Mouse (Mus musculus) limb, embryonic 15.5 days (tissue): ENCODE measurements around the gene Lipt1. TPM values are rescaled to one million over a fixed set of nuclear protein-coding genes. Genes with fewer than 3 reads are reported as not detected.

Experiments
- ATAC-seq: fragments of 200-750 bp; cut with Nextera tagmentation; 2 replicates; pipeline ENCODE4 v1.8.0; 2017; ENCODE audit warnings: low read depth, moderate TSS enrichment; ENCODE audit not compliant: insufficient number of reproducible peaks, low FRiP score, low TSS enrichment
- H3K27ac ChIP-seq: fragments of 300-500 bp; sonication (generic); 2 replicates; pipeline ENCODE4 v1.5.1; 2015; ENCODE audit warnings: moderate library complexity, mild to moderate bottlenecking, inconsistent platforms
- H3K27me3 ChIP-seq: fragments of 300-500 bp; sonication (generic); 2 replicates; pipeline ENCODE4 v1.6.1; 2015; ENCODE audit warnings: inconsistent platforms
- H3K36me3 ChIP-seq: fragments of 300-500 bp; sonication (generic); 2 replicates; pipeline ENCODE4 v1.6.1; 2015; ENCODE audit warnings: inconsistent platforms
- H3K4me1 ChIP-seq: fragments of 300-500 bp; sonication (generic); 2 replicates; pipeline ENCODE4 v1.6.1; 2015; ENCODE audit warnings: inconsistent platforms
- H3K4me2 ChIP-seq: fragments of 300-500 bp; sonication (generic); 2 replicates; pipeline ENCODE4 v1.6.1; 2015; ENCODE audit warnings: mild to moderate bottlenecking, inconsistent platforms
- H3K4me3 ChIP-seq: fragments of 300-500 bp; sonication (generic); 2 replicates; pipeline ENCODE4 v1.5.1; 2015; ENCODE audit warnings: mild to moderate bottlenecking, inconsistent platforms
- H3K9ac ChIP-seq: fragments of 300-500 bp; sonication (generic); 2 replicates; pipeline ENCODE4 v1.6.1; 2015; ENCODE audit warnings: inconsistent platforms
- H3K9me3 ChIP-seq: fragments of 300-500 bp; sonication (generic); 2 replicates; pipeline ENCODE4 v1.6.1; 2016; ENCODE audit warnings: inconsistent platforms
- WGBS: fragments of 180-500 bp; shearing (Covaris S2); methylation state at CpG from one replicate; pipeline ENCODE4 v1.1.7; 2015; 5-methylcytosine and 5-hydroxymethylcytosine counted together
- polyA plus RNA-seq: library from polyadenylated mRNA; unstranded; fragments of >200 nt; fragmentation: Nextera tagmentation; extraction: Ambion mirVana; gene quantifications from 2 replicates; pipeline ENCODE4 v1.2.1, GENCODE M21; 2015

Lipt1 gene
- polyA plus RNA-seq, 1 experiment from 2014 or later, result 7.3 TPM

GRCm38 (mm10) chr1:37903178-37903577, 31.6 kb downstream of the Lipt1 start:
- 33% methylated on average over 6 of the region's 6 CpGs for WGBS
- H3K36me3 ChIP-seq, result peaks cover 16% of the 10 kb centered on the region
- no peaks in the 10 kb centered on the region for H3K9me3 ChIP-seq
- H3K4me1 ChIP-seq, result no peaks in the 10 kb centered on the region
- ATAC-seq, result no peak
- no peak overlapping the region for H3K27ac ChIP-seq
- no peaks in the 10 kb centered on the region for H3K27me3 ChIP-seq
- no peak overlapping the region for H3K4me2 ChIP-seq
- H3K9ac ChIP-seq, result no peak overlapping the region
- no peak overlapping the region for H3K4me3 ChIP-seq

DNA sequence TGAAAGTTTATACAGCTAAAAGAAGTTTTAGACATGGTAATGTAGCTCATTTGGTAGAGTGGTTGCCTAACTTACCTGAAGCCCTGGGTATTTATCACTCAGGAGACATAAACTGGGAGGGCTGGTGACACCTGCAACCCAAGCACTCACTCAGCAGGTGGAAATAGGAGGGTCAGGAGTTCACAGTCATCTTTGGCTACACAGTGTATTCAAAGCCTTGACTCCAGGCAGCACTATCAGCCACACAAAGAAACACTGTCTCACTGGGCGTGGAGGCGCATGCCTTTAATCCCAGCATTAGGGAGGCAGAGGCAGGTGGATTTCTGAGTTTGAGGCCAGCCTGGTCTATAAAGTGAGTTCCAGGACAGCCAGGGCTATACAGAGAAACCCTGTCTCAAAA, 41.2 kb downstream of the Lipt1 start:
- H3K4me2 ChIP-seq, result no peak overlapping the region
- H3K27ac ChIP-seq, result no peak overlapping the region
- 85% methylated on average over 2 of the region's 2 CpGs for WGBS
- H3K4me3 ChIP-seq, result no peak overlapping the region
- H3K9me3 ChIP-seq, result no peaks in the 10 kb centered on the region
- no peak for ATAC-seq
- H3K27me3 ChIP-seq, result peaks cover 4% of the 10 kb centered on the region; the same call in 1 of the 2 replicates
- H3K36me3 ChIP-seq, result no peaks in the 10 kb centered on the region
- no peak overlapping the region for H3K9ac ChIP-seq
- H3K4me1 ChIP-seq, result no peaks in the 10 kb centered on the region

DNA sequence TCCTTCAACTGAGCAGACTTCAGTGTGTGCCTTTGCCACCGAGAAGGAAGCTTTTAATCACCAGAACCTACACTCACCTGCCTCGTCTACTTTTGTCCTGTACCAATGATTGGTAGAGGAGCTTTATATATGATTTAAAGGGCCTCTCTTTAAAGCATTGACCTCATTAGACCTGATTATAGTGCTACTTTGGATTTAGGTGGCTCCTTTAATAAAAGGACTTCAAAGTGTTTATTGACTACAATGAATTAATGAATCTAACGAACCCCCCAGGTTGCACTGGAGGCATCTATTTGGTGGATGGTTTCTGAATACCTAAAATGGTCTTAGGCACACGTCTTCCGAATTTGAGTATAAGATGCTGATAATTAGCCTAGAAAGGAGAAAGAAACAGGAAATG, 44.9 kb downstream of the Lipt1 start, which contains the start of gene Lyg2:
Gene Lyg2 (minus strand): TSS at position 101 of the 400 bp plus-strand sequence.
- no peak within 1 kb of the TSS for H3K4me2 ChIP-seq
- peaks cover 4% of the 10 kb centered on the region; the same call in 1 of the 2 replicates for H3K27me3 ChIP-seq

DNA sequence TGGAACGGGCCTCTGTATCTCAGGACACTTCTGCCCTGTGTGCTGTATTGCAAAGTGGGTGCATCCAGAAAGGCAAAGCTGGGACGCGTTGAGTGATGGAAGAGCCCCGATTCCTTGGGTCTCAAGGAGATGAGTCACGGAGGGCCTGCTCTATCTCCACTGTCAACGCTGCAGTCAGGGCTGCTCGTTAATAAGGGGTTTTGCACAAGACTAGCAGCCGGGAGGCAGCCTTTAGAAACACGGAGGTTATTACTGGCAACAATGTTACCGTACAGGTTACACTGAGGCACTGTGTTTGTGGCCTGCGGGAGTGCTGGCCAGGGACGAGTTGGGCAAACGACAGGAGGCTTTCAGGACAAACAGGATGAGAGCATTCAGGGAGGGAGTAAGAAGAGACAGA, 46.1 kb downstream of the Lipt1 start:
- WGBS, result 49% methylated on average over 13 of the region's 13 CpGs
- ATAC-seq, result no peak
- Histone ChIP-seq H3K36me3 (no peaks in the 10 kb centered on the region), H3K4me3 (no peak overlapping the region), H3K9me3 (no peaks in the 10 kb centered on the region), H3K27me3 (peaks cover 4% of the 10 kb centered on the region; the same call in 1 of the 2 replicates), H3K9ac (no peak overlapping the region), H3K4me1 (no peaks in the 10 kb centered on the region), H3K4me2 (no peak overlapping the region), H3K27ac (no peak overlapping the region)

More for the DNA sequence above, 44.9 kb downstream of the Lipt1 start, which contains the start of gene Lyg2:
- WGBS, result 35% methylated on average over 5 of the region's 5 CpGs
- Histone ChIP-seq H3K36me3 (no peaks in the 10 kb centered on the region), H3K4me3 (no peak within 1 kb of the TSS), H3K4me1 (no peaks in the 10 kb centered on the region), H3K27ac (no peak within 1 kb of the TSS), H3K9me3 (no peaks in the 10 kb centered on the region), H3K9ac (no peak within 1 kb of the TSS)
- ATAC-seq, result no peak

DNA sequence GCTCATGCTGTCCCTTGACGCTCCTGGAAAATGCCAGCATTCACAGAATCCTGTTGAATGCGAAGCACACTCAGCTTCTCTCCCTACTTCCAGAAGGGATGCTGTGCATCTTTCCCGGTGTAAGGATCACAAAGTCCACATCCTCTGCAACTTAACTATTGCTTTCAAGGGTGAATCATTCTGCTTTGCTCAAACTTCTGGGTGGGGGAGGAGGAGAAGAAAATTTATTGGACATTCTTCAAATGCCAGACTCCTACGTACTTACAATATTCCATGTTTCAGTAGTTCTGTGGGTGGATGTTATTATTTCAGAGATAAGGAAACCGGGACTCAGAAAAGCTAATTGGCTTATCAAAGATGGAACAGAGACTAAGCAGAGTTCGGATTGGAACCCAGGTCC, 46.6 kb downstream of the Lipt1 start:
- ATAC-seq, result no peak
- WGBS, result 56% methylated on average over 6 of the region's 6 CpGs
- H3K27me3 ChIP-seq, result peaks cover 4% of the 10 kb centered on the region; the same call in 1 of the 2 replicates
- no peak overlapping the region for H3K9ac ChIP-seq
- H3K36me3 ChIP-seq, result no peaks in the 10 kb centered on the region
- H3K27ac ChIP-seq, result no peak overlapping the region
- no peaks in the 10 kb centered on the region for H3K9me3 ChIP-seq
- no peak overlapping the region for H3K4me2 ChIP-seq
- no peaks in the 10 kb centered on the region for H3K4me1 ChIP-seq
- H3K4me3 ChIP-seq, result no peak overlapping the region

DNA sequence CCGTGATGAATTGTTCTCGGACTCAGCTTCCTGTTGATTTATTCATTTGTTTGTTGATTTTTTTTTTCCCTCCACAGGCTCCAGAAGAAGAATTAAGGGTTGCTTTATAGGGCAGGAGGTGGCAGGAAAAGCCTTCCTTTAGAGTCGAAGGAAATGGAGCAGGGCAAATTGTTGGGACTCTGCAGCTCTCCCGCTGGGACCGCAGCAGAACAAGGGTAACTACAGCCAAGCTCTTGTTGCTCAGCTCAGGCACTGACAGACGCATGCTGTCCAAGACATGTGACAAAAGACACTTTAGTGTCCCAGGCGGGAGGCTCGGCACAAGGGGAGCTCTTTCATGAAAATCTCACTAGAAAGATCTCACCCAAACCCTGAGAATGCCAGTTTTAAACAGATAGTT, 51.0 kb downstream of the Lipt1 start:
- Histone ChIP-seq H3K27me3 (no peaks in the 10 kb centered on the region), H3K9ac (no peak overlapping the region), H3K36me3 (no peaks in the 10 kb centered on the region), H3K4me2 (no peak overlapping the region), H3K27ac (no peak overlapping the region), H3K4me3 (no peak overlapping the region), H3K4me1 (no peaks in the 10 kb centered on the region), H3K9me3 (no peaks in the 10 kb centered on the region)
- ATAC-seq, result no peak
- WGBS, result 44% methylated on average over 8 of the region's 8 CpGs

Other genes with a start within 250 kb of the Lipt1 start
- 3.4 and 3.9 TPM in 2 replicates for gene 2010300C02Rik, start 151.7 kb upstream of the Lipt1 start, polyA plus RNA-seq
- gene Tsga10, start 5.3 kb upstream of the Lipt1 start, polyA plus RNA-seq, result 5.7 and 5.8 TPM in 2 replicates
- 25.0 and 27.8 TPM in 2 replicates for gene Mitd1, start 18.7 kb downstream of the Lipt1 start, polyA plus RNA-seq
- gene Mrpl30, start 18.7 kb downstream of the Lipt1 start, polyA plus RNA-seq, result 210 and 215 TPM in 2 replicates
- gene Lyg2, start 44.8 kb downstream of the Lipt1 start, polyA plus RNA-seq, result not detected in 2 replicates
- 0.22 TPM in 1 of 2 replicates, not detected in the other for gene Lyg1, start 86.0 kb downstream of the Lipt1 start, polyA plus RNA-seq
- gene Txndc9, start 126.2 kb downstream of the Lipt1 start, polyA plus RNA-seq, result 137 and 140 TPM in 2 replicates
- gene Eif5b, start 126.3 kb downstream of the Lipt1 start, polyA plus RNA-seq, result 26.3 and 29.3 TPM in 2 replicates